Mouse (Mus musculus) kidney, postnatal 36 days (tissue): ENCODE measurements around the gene Glrx2.

ENCODE experiments used
- DNase-seq, 2 experiments: peaks; one replicate each; pipeline ENCODE4 v3.0.0; 2021 to 2022; ENCODE audit warnings: mixed read lengths in 2 of 2

Glrx2 gene

GRCm38 (mm10) chr1:143762159-143762558, 46.0 kb downstream of the Glrx2 start:
- DNase-seq = no peak

DNA sequence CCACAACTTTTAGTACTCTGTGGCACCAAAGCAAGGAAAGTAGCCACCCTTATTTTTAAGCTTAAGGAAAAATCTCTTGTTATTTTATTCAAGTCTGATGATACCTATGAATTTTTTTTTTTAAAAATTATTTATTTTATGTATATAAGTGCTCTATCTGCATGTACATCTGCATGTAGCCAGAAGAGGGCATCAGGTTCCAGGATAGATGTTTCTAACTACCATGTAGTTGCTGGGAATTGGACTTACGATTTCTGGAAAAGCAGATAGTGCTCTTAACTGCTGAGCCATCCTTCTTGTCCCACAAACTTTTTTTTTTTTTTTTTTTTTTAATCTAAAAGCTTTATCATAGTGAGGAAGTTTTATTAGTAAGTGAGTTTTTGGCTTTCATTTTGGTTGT, 48.3 kb downstream of the Glrx2 start:
- DNase-seq = no peak

DNA sequence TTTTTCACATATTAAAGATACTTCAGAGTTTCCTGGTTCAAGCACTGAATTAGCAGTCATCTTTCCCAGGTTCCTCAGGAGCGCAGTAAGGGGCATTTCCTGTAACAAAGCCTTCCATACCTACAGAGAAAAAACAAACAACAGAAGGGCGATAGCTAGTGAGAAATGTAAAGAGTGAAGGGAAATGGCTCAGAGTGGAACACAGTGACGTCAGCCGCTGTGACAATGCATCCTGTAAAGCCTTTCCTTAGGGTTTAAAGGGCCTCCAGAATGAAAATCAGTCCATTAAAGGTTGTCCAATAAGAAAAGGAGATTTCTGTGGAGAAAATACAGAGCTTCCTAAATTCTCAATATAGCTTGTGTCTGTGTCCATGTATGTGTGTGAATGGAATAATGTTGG, 49.7 kb downstream of the Glrx2 start:
- DNase-seq = no peak

- no peak for DNase-seq
Observed at GRCm38 (mm10) chr1:143766238-143766637, 50.1 kb downstream of the Glrx2 start.

DNA sequence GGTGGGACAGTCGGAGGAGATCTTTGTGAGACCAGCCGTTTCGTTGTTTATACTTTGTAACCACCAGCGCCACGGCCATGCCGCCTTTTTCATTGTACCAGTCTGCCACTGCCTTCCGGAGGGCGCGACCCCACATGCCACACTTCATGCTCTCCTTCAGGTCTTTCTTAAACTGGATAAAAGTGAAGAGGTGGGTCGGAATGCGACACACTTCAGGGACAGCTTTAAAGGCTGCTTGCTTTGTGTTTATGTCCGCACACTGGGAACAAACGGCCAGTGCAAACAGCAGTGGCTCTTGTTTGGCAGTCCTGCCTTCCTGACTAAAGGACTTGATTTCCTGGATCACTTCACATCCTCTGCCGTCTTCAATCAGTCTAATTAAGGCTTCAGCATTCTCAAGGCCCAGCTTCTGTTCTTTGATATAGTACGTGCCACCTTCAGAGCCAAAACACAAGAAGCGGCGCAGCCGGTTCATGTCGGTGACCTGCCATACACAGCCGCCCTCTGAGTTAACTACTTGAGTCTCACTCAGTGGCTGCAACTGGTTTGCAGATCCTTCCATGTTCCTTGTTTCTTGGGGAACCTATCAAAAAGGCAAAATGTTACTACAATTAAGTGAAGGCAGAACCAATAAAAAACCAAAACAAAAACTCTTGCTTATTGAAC, 54.4 kb downstream of the Glrx2 start:
- DNase-seq = peak; percentile 4 to 19

DNA sequence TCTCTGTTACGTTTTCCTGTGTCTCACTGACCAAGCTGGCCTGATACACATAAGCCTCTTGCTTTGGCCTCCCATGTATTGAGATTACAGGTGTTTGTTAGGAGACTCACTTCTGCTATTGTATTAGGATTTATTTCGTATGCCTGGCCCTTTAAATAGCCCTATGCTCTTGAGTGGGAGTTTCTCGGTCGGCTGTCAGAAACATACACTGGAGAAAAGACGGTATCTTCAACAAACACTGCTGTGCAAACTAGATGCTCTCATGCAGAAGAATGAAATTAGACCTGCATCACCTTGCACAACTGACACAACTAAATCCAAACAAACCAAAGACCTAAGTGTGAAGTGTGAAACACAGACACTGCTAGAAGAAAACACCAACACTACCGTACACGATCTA, 56.9 kb downstream of the Glrx2 start:
- DNase-seq = no peak

GRCm38 (mm10) chr1:143773909-143774308, 57.8 kb downstream of the Glrx2 start:
- DNase-seq = no peak

DNA sequence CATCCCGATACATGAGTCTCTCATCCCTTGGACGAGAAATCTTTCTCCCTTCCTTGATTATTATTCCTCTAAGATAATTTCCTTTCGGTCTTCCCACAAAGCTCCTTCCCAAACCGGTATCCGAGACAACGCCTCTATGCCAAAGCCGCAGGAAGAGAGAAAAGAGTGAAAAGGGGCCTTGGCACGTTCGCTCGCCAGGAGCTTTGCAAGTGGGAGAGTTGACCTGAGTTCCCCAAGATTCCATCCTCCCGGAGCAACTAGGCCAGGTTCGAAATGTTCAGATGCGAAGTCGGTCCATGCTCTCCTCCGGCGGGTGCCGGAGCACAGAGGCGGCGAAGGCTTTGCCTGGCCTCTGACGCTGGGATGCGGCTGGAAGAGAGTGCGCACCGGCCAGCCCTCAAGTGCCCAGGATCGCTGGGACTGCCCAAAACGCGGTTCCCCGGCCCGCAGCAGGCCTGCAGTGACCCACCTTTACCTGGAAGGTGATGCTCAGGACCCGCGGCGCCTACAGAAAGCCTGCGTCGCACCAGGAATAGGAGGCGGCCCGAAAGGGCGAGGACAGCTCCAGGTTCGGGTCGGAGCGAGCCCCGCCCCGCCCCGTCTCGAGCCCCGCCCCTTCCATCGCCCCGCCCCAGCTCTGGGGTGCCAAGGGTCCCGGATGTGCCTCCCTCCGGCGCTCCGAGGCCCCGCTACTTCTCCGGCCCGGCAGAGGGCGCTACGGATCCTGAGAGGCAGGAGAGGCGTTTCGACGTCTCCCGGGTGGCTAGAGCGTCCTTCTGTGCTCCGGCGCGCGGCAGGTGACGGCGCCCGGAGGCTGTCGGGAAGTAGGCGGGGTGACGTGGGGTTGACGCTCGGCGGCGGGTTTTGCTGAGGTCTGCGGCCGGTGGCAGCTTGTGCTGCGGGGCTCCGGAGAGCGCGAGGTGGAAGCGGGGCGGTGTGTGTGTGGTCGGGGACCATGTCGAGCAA, 60.6 kb downstream of the Glrx2 start, which contains the start of the genes Trove2 and Uchl5:
Trove2 (minus strand) TSS at position 623 of the 966 bp plus-strand sequence.
Uchl5 (plus strand) TSS at position 827 of the 966 bp plus-strand sequence.
- peak; percentile 98 to 99 for DNase-seq

- DNase-seq = peak; percentile 17 to 43
Observed at GRCm38 (mm10) chr1:143777558-143778218, 61.5 kb downstream of the Glrx2 start.

DNA sequence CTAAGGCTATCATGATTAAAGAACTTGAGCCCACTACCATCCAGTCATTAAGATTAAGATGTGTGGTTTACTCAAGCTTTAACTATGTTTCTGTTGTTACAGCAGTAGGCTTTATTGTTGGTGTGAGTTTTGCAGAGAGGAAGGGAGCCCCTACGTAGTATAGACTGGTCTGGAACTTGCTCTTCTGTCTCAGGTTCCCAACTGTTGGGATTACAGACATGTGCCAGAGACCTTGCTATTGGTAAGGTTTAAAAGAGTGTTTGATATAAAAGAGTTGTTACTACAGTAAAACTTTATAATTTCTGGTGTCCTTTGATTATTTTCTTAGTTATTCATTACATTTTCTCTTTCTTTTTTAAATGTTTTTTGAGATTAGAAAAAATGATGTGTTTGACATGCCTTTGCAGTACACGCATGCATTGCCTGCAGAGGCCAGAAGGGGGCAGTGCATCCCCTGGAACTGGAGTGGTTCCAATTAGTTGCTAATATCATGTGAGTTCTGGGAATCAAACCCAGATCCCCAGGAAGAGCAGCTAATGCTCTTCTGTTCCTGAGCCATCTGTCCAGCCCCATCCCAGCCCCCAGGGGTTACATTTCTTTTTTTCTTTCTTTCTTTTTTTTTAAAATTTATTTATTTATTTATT, 72.6 kb downstream of the Glrx2 start:
- DNase-seq = peak; percentile 18 to 72
